Mouse (Mus musculus) thymus, postnatal 0 days (tissue): ENCODE measurements around the gene Rtn4rl1. TPM values are rescaled to one million over a fixed set of nuclear protein-coding genes. Genes with fewer than 3 reads are reported as not detected.

Source experiments
- DNase-seq: peaks from one replicate; pipeline ENCODE4 v3.0.0-alpha.2; 2015; ENCODE audit warnings: low spot score
- polyA plus RNA-seq: library from polyadenylated mRNA; unstranded; fragments of >200 nt; fragmentation: Nextera tagmentation; extraction: Ambion mirVana; gene quantifications from 2 replicates; pipeline ENCODE4 v1.2.1, GENCODE M21; 2015

Rtn4rl1 gene
- polyA plus RNA-seq, 1 experiment from 2014 or later, result 8.1 TPM

GRCm38 (mm10) chr11:75184986-75185385 lies 8.6 kb upstream of the Rtn4rl1 start:
- DNase-seq, result no peak

GRCm38 (mm10) chr11:75189713-75190370 lies 3.7 kb upstream of the Rtn4rl1 start:
- no peak for DNase-seq

DNA sequence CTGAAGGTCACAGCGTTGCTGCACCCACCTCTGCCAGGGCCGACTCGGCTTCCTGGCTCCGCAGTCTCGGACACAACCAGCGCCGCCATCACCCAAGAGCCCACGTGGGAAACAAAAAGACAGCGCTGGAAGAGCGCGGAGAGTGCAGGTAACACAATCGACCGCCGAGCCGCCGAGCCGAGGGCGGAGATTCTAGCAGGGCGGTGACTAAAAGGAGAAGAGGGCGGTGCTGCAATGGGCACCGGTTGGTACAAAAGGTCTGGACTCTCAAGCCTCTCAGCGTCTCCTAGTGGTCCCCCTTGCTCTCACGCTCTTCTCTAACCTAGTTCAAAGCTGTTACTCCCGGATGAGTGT lies 3.2 kb upstream of the Rtn4rl1 start:
- DNase-seq, result peak; percentile 85

GRCm38 (mm10) chr11:75190905-75191441 lies 2.6 kb upstream of the Rtn4rl1 start, which contains the start of gene Dph1:
TSS of gene Dph1 (minus strand) at chr11:75191241.
- DNase-seq, result no peak

- DNase-seq, result no peak
Measured at GRCm38 (mm10) chr11:75191841-75192240, 1.7 kb upstream of the Rtn4rl1 start.

GRCm38 (mm10) chr11:75192336-75193214 lies 1.0 kb upstream of the Rtn4rl1 start:
- DNase-seq, result peak; percentile 62

DNA sequence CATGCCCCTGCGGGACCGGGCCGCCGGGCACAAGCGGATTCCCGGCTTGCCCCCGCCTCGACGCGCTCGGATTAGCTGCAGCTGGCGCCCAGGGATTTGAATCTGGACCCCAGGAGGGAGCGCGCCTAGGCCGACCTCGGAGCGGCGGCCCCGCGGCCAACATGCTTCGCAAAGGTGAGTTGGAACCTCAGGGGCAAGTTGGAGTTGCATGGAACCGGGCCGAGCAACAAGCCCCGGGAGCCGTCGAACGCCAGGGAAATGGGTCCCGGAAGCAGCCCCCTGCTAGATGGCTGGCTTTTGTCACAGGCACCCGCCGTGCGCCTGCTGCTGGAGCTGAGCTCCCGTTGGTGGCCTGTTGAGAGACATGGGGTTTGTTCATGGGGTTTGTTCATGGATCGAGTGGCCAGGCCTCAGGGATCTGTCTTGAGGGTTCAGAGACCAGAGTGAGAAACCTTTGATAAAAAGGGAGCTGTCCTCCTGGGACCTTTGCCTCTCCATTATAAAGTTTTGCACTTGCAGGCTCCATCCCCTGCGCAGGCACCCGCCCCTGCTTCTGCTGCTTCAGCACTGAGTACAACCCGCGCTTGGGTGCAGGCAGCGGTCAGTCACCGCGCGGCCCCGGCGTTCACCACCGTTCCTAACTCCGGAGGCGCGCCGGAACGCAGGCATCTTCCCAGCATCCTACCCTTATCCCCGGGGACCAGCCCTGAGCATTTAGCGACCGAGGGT lies 702 bp downstream of the Rtn4rl1 start:
- DNase-seq, result no peak

DNA sequence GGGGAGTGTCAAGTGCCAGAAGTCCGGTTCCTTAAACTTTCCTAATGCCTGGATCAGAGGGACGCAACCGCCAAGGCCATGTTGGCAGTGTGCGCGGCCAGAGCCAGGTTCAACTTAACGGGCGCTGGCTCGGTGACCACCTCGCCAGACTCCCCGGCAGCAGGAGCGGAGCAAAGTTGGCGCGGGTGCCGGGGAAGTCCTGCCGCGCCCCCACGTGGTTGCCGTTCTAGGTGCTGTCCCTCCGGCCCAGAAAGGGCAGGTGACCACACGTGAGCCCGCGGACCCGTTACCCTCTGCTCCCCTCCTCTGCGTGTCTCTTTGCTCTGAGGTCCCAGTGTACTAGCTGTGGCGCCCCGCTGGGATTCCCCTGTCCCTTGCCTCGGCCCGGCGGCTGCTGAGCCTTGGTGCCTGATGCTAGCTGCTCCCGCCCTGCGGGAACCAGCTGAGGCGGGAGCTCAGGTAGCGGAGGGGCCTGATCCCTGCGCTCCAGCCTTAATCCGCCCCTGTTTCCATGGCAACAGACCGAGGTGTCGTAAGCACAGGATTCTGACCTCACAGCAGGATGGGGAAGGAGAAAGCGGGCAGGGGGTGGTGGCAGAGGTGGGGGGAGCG lies 1.4 kb downstream of the Rtn4rl1 start:
- peak; percentile 75 for DNase-seq

- DNase-seq, result no peak
Measured at GRCm38 (mm10) chr11:75196131-75196530, 2.5 kb downstream of the Rtn4rl1 start.

GRCm38 (mm10) chr11:75197956-75198355 lies 4.4 kb downstream of the Rtn4rl1 start:
- DNase-seq, result no peak

DNA sequence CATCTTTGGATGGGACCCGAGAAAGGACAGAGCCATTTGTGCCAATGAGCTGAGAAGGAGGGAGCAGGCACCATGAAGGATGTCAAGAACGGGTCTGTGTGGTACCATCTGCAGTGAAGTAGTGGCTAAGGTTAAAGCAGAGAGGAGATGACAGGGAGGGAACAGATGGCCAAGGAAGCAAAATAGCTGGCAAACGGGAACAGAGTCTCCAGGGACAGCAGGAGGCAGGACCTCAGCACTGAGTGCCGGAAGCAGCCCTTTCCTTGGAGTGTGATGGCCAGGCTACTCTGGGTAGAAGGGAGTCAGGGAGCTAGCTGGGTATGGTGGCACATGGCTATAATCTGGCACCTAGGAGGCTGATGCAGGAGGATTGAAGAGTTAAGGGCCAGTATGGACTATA lies 5.2 kb downstream of the Rtn4rl1 start:
- no peak for DNase-seq

GRCm38 (mm10) chr11:75199951-75200350 lies 6.4 kb downstream of the Rtn4rl1 start:
- no peak for DNase-seq

GRCm38 (mm10) chr11:75200935-75201334 lies 7.4 kb downstream of the Rtn4rl1 start:
- no peak for DNase-seq

DNA sequence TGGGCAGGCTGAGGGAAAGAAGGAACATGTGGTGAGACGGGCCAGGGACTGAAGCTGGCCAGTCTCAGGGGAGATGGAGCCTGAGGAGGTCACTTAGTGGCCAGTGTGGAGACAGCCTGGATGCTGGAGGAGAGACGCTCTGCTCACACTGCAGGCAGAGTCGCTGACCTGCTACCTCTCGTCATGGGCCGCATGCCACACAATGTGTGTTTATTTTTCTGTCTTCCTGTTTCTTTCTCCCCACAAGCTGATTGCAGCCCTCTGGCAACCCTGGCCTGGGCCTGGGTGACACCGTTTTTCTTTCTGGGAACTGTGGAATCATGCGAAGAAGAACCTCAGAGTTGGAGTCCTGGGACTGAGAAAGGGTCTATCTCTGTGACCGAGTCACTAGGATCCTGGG lies 8.1 kb downstream of the Rtn4rl1 start:
- no peak for DNase-seq

DNA sequence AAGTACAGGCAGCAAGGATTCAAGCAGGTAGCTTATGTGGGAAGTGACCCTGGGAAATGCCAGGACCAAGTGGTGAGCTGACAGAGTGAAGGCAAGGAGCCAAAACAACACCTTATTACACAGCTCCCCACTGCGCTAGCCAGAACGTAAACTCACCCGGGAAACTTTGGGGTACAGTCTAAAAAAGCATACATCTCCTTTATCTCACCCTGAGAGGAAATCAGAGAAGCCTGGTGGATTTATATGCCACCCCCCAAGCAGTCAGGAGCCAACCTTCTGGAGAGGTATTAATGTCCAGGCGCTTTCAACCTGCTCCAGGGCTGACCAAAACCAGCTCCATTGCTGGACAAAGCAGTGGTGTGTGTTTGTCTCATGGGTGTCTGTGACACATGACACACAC lies 10.3 kb downstream of the Rtn4rl1 start:
- DNase-seq, result no peak

- DNase-seq, result no peak
Measured at GRCm38 (mm10) chr11:75204472-75204871, 10.9 kb downstream of the Rtn4rl1 start.

DNA sequence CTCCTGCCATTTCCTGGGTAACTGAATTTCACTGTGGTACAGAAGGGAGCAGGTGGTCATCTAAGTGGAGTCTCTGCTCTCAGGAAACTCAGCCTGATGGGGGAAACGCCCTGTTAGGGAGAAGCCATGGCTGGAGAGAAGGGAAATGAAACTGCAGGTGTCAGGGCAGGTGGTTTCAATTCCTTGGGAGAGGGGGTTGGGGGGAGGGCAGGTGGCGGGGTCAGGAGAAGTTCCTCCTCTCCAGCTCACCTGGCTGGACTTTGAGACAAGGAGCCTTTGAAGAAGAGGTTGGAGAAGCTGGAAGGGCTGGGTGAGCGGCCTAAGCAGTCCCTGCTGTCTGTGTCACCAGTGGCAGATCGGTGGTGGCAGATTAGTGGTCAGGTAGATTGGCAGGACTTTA lies 12.8 kb downstream of the Rtn4rl1 start:
- DNase-seq, result no peak

DNA sequence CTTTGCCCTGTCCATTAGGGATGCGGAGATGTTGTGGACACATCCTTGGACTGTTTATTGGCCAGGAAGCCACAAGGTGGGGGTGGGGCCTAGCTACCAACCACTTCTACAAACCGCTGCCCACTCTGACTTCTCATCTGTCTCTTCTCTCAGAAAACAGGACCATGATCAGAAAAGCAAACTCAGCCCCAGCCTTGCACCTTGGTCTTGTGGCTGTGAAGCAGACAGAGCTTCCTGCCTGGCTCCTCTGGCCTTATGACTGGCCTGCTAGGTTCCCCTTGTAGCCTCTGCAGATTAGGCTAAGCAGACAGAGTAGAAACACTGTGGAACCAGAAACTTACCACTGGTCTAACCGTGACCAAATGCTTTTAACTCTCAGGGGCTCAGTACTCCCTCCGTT lies 15.8 kb downstream of the Rtn4rl1 start:
- no peak for DNase-seq

- DNase-seq, result no peak
Measured at GRCm38 (mm10) chr11:75210093-75210492, 16.5 kb downstream of the Rtn4rl1 start.

- no peak for DNase-seq
Measured at GRCm38 (mm10) chr11:75210755-75211154, 17.2 kb downstream of the Rtn4rl1 start.

DNA sequence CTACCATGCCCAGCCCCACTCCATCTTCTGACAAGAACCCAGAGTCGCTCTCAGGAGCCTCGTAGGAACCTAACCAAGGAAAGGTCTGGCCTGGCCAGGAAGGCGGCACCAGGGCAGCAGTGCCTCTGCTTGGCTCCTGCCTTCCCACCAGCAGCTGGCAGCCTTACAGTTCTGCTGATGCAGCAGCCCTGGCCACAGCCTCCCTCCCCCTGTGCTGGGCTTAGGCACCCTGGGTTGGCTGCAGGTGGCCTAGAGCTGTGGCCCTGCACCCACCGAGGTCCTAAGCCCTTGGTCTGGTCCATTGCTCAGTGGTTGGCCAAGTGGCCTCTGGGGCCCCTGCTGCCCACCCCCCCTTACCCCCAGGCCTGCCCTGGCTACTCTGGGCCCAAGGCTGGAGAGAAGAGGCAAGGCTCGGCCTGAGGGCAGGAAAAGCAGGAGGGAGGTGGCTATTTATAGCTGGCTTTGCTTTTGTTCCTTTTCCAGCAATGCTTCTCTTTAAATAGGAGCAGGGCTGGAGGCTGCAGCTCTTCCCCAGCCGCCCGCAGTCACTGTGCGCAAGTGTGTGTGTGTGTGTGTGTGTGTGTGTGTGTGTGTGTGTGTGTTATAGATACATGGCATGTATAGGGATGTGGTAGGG lies 18.6 kb downstream of the Rtn4rl1 start:
- DNase-seq, result no peak
